Mouse (Mus musculus): ENCODE measurements around the gene Grid2. TPM values are rescaled to one million over a fixed set of nuclear protein-coding genes. Genes with fewer than 3 reads are reported as not detected.
"Not testable (repeated sequence)": the region's sequence is repeated elsewhere in the genome, so short reads cannot be mapped to it uniquely, and the experiment has no call there.

Gene Grid2
- polyA plus RNA-seq, 1 experiment from 2014 or later: 0.52 TPM

DNA sequence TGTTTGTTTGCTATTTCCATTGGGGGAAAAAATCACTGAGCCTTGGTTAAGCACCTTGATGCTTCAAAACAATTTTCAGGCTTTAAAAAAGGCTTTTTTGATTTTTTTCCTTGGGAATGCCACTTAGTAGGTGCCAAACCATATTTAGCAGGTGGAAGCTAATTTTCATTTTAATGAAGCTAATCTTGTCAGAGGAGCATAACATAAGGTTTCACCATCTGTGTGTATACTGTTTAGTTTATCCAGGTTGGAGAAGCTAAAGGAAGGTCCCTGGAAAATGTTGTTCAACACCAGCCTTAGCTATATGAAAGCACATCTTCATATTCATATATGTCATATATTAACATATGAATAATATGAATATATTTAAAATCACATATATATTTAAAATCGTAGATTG lies 161.9 kb downstream of the Grid2 start:
- Histone ChIP-seq H3K36me3 (no peaks in the 10 kb centered on the region), H3K9ac (no peak overlapping the region), H3K27me3 (no peaks in the 10 kb centered on the region), H3K9me3 (replicated peaks) (no peaks in the 10 kb centered on the region), H3K4me1 (replicated peaks) (no peaks in the 10 kb centered on the region), H3K4me3 (no peak overlapping the region), H3K27ac (no peak overlapping the region), H3K4me2 (no peak overlapping the region)
- WGBS: 58% methylated on average over 1 of the region's 1 CpGs
- ATAC-seq (replicated peaks; ENCODE audit: insufficient number of reproducible peaks, insufficient read depth, low FRiP score, low read depth): no peak

DNA sequence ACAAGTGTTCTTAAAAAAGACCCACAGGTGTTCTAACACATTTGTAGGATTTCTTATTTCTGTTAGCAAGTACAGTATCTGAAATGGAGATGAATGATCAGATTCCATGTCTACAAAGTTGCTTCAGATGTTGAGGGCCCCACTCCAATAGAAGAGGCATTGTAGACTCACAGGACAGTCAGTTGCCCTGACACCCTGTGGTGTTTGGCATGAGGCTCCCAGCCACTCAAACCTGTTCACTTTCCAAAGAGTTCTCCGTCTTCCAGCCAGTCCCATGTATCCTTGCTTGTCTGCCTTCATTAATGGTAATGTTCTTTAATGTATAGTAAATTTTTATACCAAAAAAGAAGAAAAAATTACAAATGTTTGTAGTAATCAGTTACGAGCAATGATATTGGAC lies 177.1 kb downstream of the Grid2 start:
- Histone ChIP-seq H3K9ac (no peak overlapping the region), H3K4me2 (no peak overlapping the region), H3K27ac (no peak overlapping the region), H3K4me3 (no peak overlapping the region), H3K4me1 (replicated peaks) (no peaks in the 10 kb centered on the region), H3K27me3 (no peaks in the 10 kb centered on the region), H3K36me3 (no peaks in the 10 kb centered on the region), H3K9me3 (replicated peaks) (no peaks in the 10 kb centered on the region)
- no peak for ATAC-seq (replicated peaks; ENCODE audit: insufficient number of reproducible peaks, insufficient read depth, low FRiP score, low read depth)
- WGBS: 85% methylated on average over 2 of the region's 2 CpGs

DNA sequence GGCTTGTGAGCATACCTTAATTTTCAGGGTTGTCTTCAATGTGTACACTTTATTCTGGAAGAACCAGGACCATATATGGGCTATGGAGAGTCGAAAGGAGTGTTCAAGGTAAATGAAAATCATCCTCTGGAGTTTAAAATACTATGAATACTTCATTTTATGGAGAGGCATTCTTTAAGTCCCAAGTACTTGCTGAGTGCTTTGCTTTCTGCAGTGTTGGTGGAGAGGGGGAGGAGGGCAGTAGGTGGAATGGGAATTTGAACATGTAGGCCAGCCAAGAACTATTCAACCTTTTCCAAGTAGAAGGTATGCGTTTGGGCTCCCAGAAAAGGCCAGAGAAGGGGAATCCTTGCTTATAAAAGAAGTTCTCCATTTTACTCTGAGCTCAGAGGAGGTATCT lies 192.5 kb downstream of the Grid2 start:
- Histone ChIP-seq H3K27ac (no peak overlapping the region), H3K4me1 (replicated peaks) (0 out of 2 replicates have a peak, but pooled peaks cover 3% of the 10 kb centered on the region), H3K9me3 (replicated peaks) (no peaks in the 10 kb centered on the region), H3K36me3 (no peaks in the 10 kb centered on the region), H3K4me2 (no peak overlapping the region), H3K4me3 (no peak overlapping the region), H3K9ac (no peak overlapping the region), H3K27me3 (no peaks in the 10 kb centered on the region)
- 64% methylated on average over 2 of the region's 2 CpGs for WGBS
- no peak for ATAC-seq (replicated peaks; ENCODE audit: insufficient number of reproducible peaks, insufficient read depth, low FRiP score, low read depth)

DNA sequence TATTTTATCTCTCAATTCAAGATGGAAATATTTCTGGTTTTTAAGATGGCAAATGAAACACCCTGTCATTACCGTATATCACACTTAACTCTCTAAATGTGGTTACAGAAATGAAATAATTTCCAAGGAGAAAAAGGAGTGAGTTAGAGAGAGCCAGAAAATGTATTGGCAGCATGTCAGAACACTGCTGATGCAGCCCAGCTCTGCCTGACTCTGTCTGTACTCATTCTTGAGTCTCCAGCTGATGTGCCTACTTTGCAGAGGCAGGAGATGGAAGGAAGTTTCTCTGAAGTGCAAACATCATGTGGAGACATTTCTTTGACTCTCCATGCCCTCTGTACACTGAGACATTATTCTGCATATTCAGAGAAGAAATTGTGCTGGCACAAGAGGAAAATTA lies 226.5 kb downstream of the Grid2 start:
- no peak for ATAC-seq (replicated peaks; ENCODE audit: insufficient number of reproducible peaks, insufficient read depth, low FRiP score, low read depth)
- 66% methylated on average over 1 of the region's 1 CpGs for WGBS
- no peak overlapping the region for H3K27ac ChIP-seq

DNA sequence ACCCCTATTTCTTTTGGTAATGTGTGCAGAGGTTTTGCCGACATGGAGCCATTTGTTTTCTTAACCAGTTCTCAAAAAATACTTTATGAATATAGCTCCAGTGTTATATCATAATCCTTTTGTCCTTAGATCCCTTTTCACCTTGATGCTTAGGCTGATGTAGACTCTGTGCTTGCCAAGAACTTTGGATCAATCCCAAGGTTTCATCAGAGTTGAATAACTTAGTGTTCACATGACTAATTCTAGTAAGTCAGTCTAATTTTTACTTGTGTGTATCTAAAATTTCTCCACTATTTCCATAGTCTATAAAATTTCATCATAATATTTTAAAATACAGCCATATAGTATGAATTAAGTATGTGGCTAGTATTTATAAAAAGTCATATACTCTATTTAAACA lies 259.3 kb downstream of the Grid2 start:
- WGBS: 73% methylated on average over 1 of the region's 1 CpGs
- Histone ChIP-seq H3K4me1 (replicated peaks) (no peaks in the 10 kb centered on the region), H3K27ac (no peak overlapping the region), H3K27me3 (no peaks in the 10 kb centered on the region), H3K4me3 (no peak overlapping the region), H3K4me2 (no peak overlapping the region), H3K9me3 (replicated peaks) (no peaks in the 10 kb centered on the region), H3K9ac (no peak overlapping the region), H3K36me3 (no peaks in the 10 kb centered on the region)
- ATAC-seq (replicated peaks; ENCODE audit: insufficient number of reproducible peaks, insufficient read depth, low FRiP score, low read depth): no peak

More for the DNA sequence above, 226.5 kb downstream of the Grid2 start:
- Histone ChIP-seq H3K27me3 (no peaks in the 10 kb centered on the region), H3K9me3 (replicated peaks) (no peaks in the 10 kb centered on the region), H3K36me3 (no peaks in the 10 kb centered on the region), H3K9ac (no peak overlapping the region), H3K4me1 (replicated peaks) (no peaks in the 10 kb centered on the region), H3K4me2 (no peak overlapping the region), H3K4me3 (no peak overlapping the region)

DNA sequence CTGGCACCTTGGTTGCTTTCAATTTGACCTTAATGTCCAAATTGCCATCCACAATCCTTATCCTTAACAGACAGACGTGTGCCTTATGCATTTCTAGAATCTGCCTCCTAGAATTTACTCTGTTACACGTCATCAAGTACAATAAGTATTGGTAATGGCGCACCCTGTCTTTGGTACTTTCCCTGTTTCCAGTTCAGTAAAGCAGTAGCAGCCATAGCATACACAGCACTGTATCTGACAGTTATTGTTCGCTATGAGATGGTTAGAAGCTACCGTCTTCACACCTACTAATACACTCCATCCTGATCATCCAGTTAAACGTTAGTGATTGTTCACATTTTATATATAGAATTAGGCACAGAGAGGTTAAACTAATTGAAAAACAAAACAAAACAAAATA lies 260.3 kb downstream of the Grid2 start:
- Histone ChIP-seq H3K36me3 (no peaks in the 10 kb centered on the region), H3K27me3 (no peaks in the 10 kb centered on the region), H3K9me3 (replicated peaks) (no peaks in the 10 kb centered on the region), H3K4me1 (replicated peaks) (no peaks in the 10 kb centered on the region), H3K9ac (no peak overlapping the region), H3K27ac (no peak overlapping the region), H3K4me2 (no peak overlapping the region), H3K4me3 (no peak overlapping the region)
- 77% methylated on average over 6 of the region's 6 CpGs for whole genome bisulfite sequencing
- no peak for ATAC-seq (replicated peaks; ENCODE audit: insufficient number of reproducible peaks, insufficient read depth, low FRiP score, low read depth)

DNA sequence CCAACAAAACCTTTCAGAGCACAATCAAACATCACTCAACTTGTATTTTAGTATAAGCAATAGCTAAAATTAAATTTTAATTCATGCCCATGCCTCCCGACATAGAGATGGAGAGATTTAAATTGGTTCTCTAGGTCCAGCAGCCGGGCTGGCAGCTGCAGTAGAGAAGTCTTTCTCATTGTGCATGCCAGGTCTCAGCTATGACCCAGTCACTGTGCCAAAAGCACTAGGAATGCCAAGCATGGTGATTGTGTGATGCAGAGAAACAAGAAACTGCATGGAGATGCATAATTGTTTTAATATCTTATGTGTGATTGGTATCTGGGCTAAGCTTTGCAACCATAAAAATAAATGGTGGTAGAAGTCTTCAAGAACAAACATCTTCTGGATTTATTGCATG lies 276.1 kb downstream of the Grid2 start:
- WGBS: 68% methylated on average over 2 of the region's 2 CpGs
- H3K4me1 ChIP-seq (replicated peaks): no peaks in the 10 kb centered on the region
- no peaks in the 10 kb centered on the region for H3K27me3 ChIP-seq

DNA sequence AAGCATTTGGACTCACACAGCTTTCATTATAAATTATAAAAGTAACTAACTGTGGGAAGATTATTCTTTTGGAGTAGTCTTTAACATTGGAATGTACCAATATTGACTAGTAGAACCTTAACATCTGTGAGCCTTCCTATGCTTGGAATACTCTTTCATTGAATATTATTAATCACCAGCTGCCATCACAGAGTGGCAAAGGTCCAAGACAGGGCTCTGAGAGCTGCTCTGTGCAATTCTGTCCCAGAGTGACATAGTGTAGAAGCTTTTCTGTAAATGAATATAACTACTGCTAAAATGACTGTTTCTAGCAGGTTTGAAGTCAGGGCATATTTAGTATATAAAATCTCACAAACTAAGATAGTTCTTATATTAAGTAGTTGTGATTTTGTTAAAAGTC lies 277.2 kb downstream of the Grid2 start:
- Histone ChIP-seq H3K27ac (no peak overlapping the region), H3K27me3 (no peaks in the 10 kb centered on the region), H3K9ac (no peak overlapping the region), H3K36me3 (no peaks in the 10 kb centered on the region), H3K4me1 (replicated peaks) (no peaks in the 10 kb centered on the region), H3K9me3 (replicated peaks) (no peaks in the 10 kb centered on the region), H3K4me2 (no peak overlapping the region), H3K4me3 (no peak overlapping the region)
- no peak for ATAC-seq (replicated peaks; ENCODE audit: insufficient number of reproducible peaks, insufficient read depth, low FRiP score, low read depth)

More for the DNA sequence above, 276.1 kb downstream of the Grid2 start:
- Histone ChIP-seq H3K36me3 (no peaks in the 10 kb centered on the region), H3K4me2 (no peak overlapping the region), H3K9me3 (replicated peaks) (no peaks in the 10 kb centered on the region), H3K4me3 (no peak overlapping the region), H3K9ac (no peak overlapping the region), H3K27ac (no peak overlapping the region)
- no peak for ATAC-seq (replicated peaks; ENCODE audit: insufficient number of reproducible peaks, insufficient read depth, low FRiP score, low read depth)

DNA sequence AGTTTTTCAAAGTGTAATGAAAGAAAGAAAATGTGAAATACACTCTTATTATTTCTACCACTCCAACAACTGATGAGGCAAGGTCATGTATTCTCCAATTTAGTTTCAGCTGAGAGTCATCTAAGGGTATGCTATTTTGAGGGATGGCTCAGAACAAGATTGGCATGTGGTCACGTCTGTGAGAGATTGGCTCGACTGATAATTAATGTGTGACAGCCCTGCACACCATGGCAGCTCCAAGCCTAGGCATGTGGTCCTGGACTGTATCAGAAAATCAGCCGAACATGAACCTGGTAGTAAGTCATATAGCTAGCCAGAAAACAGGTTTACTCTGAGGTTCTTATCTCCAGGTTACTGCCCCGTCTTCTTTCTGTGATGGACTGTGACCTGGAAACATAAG lies 292.1 kb downstream of the Grid2 start:
- H3K27me3 ChIP-seq: no peaks in the 10 kb centered on the region
- H3K9me3 ChIP-seq (replicated peaks): no peaks in the 10 kb centered on the region
- no peak overlapping the region for H3K4me3 ChIP-seq
- no peaks in the 10 kb centered on the region for H3K4me1 ChIP-seq (replicated peaks)
- no peak overlapping the region for H3K27ac ChIP-seq
- WGBS: 53% methylated on average over 4 of the region's 4 CpGs
- H3K9ac ChIP-seq: no peak overlapping the region
- no peak for ATAC-seq (replicated peaks; ENCODE audit: insufficient number of reproducible peaks, insufficient read depth, low FRiP score, low read depth)
- H3K4me2 ChIP-seq: no peak overlapping the region
- no peaks in the 10 kb centered on the region for H3K36me3 ChIP-seq

DNA sequence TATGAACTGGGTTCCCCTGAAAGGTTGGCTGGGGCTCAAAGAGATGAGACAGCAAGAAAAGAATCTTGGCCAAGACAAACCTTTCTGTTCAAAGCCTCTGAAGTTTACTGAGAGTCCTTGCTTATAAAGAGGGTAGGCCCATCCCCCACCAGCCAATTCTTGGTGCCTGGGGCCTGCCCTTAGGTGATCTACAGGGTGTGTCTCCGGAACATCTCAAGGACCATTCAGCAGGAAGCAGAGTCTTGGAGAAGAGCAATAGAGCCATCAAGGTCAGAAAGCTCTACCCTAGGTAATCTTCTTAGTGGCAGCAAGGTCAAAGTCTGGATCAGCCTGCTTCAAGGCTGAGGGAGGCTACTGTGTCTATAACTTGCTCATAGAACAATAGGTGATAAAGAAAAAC lies 313.1 kb downstream of the Grid2 start:
- H3K9me3 ChIP-seq (replicated peaks); ATAC-seq (replicated peaks; ENCODE audit: insufficient number of reproducible peaks, insufficient read depth, low FRiP score, low read depth); H3K27me3 ChIP-seq; H3K36me3 ChIP-seq; H3K9ac ChIP-seq; H3K4me2 ChIP-seq; H3K27ac ChIP-seq; H3K4me3 ChIP-seq; H3K4me1 ChIP-seq (replicated peaks): not testable (repeated sequence)
- 92% methylated on average over 1 of the region's 1 CpGs for WGBS

DNA sequence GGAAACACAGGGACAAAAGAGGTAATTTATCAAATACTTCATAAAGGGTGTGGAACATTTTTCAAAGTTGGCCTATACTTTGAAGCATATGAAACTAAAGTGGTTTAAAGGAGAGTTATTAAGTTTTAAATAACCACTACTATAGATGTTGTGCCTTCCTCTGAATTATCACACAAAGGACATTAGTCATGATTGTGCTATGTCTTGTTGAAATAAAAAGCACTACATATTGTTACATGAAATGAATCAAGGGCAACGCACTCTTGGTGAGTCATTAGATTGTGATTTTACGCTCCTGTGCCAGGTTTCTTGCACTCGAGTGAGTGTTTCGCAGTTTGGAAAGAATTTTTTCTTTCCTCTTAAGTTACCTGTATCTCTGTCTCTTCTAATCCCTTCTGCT lies 335.0 kb downstream of the Grid2 start:
- H3K36me3 ChIP-seq: no peaks in the 10 kb centered on the region
- no peaks in the 10 kb centered on the region for H3K4me1 ChIP-seq (replicated peaks)
- no peaks in the 10 kb centered on the region for H3K27me3 ChIP-seq
- no peak overlapping the region for H3K4me3 ChIP-seq
- H3K27ac ChIP-seq: no peak overlapping the region
- WGBS: 71% methylated on average over 4 of the region's 4 CpGs
- ATAC-seq (replicated peaks; ENCODE audit: insufficient number of reproducible peaks, insufficient read depth, low FRiP score, low read depth): no peak
- H3K9me3 ChIP-seq (replicated peaks): no peaks in the 10 kb centered on the region
- no peak overlapping the region for H3K4me2 ChIP-seq
- no peak overlapping the region for H3K9ac ChIP-seq

DNA sequence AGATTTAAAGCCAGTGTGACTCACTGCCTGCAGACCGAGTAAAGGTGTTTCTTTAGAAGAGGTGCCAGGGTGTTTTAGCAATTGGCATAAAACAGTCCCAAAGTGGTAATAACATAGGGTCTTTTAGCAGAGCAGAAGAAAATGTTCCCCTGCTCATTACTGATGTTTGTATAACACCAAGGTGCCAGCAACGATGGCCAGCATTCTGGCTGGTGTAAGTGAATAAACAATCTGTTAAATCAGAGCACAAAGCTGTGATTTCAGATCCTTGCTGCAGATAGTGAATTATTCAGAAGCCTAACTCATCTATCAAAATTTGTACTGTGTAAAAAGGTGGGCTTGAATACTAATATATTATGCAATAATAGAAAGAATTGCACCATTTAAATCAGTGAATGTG lies 353.9 kb downstream of the Grid2 start:
- no peak for ATAC-seq (replicated peaks; ENCODE audit: insufficient number of reproducible peaks, insufficient read depth, low FRiP score, low read depth)
- H3K36me3 ChIP-seq: no peaks in the 10 kb centered on the region
- H3K4me1 ChIP-seq (replicated peaks): no peaks in the 10 kb centered on the region
- 68% methylated on average over 2 of the region's 2 CpGs for WGBS
- no peaks in the 10 kb centered on the region for H3K9me3 ChIP-seq (replicated peaks)
- H3K4me2 ChIP-seq: no peak overlapping the region
- H3K27me3 ChIP-seq: no peaks in the 10 kb centered on the region
- no peak overlapping the region for H3K4me3 ChIP-seq
- H3K27ac ChIP-seq: no peak overlapping the region
- no peak overlapping the region for H3K9ac ChIP-seq

DNA sequence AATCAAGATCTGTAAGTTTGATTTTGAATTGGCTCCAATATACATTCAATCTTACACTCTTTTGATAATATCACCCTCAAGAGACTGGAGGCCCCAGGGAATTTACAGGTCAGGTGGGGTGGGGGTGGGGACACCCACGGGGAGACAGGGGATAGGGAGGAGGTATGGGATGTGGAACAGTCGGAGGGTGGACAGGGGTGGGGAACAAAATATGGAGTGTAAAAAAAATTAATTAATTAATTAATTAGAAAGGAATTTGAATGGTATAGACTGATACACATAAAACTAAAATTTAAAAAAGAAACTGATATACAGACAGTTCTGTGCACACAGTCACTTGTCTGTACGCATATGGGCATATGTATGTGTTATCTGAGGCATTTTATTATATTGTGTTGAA lies 380.3 kb downstream of the Grid2 start:
- no peak overlapping the region for H3K9ac ChIP-seq
- H3K27me3 ChIP-seq: no peaks in the 10 kb centered on the region
- H3K4me2 ChIP-seq: no peak overlapping the region
- no peak for ATAC-seq (replicated peaks; ENCODE audit: insufficient number of reproducible peaks, insufficient read depth, low FRiP score, low read depth)
- WGBS: 77% methylated on average over 3 of the region's 3 CpGs
- H3K36me3 ChIP-seq: no peaks in the 10 kb centered on the region
- no peak overlapping the region for H3K4me3 ChIP-seq
- no peak overlapping the region for H3K27ac ChIP-seq
- no peaks in the 10 kb centered on the region for H3K9me3 ChIP-seq (replicated peaks)
- H3K4me1 ChIP-seq (replicated peaks): no peaks in the 10 kb centered on the region
